Mouse (Mus musculus) heart, embryonic 11.5 days (tissue): ENCODE measurements at regions not wholly inside any gene's neighbourhood (a gene's known extent, or its start where the extent isn't known, plus 50 kb on each side); places are given as distances from the start of the nearest gene placed in this dataset.

Experiments used
- ATAC-seq: fragments of 200-750 bp; cut with Nextera tagmentation; replicated peaks from 2 replicates; pipeline ENCODE4 v1.8.0; 2017; ENCODE audit warnings: moderate library complexity; ENCODE audit not compliant: insufficient number of reproducible peaks, low FRiP score, low TSS enrichment
- H3K27ac ChIP-seq: fragments of 300-500 bp; sonication (generic); 2 replicates; pipeline ENCODE4 v1.5.1; 2014; ENCODE audit warnings: mild to moderate bottlenecking, low read depth, low read length
- H3K27me3 ChIP-seq: fragments of 300-500 bp; sonication (generic); 2 replicates; pipeline ENCODE4 v1.6.1; 2014; ENCODE audit warnings: mild to moderate bottlenecking, low read length, mixed read lengths; ENCODE audit not compliant: control insufficient read depth, insufficient read depth
- H3K36me3 ChIP-seq: fragments of 300-500 bp; sonication (generic); 2 replicates; pipeline ENCODE4 v1.6.1; 2014; ENCODE audit warnings: mild to moderate bottlenecking, low read length, moderate library complexity, mixed read lengths; ENCODE audit not compliant: control insufficient read depth, insufficient read depth
- H3K4me1 ChIP-seq: fragments of 300-500 bp; sonication (generic); 2 replicates; pipeline ENCODE4 v1.6.1; 2014; ENCODE audit warnings: low read length; ENCODE audit not compliant: control insufficient read depth, insufficient read depth
- H3K4me2 ChIP-seq: fragments of 300-500 bp; sonication (generic); 2 replicates; pipeline ENCODE4 v1.6.1; 2014; ENCODE audit warnings: mild to moderate bottlenecking, moderate library complexity
- H3K4me3 ChIP-seq: fragments of 300-500 bp; sonication (generic); 2 replicates; pipeline ENCODE4 v1.5.1; 2014; ENCODE audit warnings: low read depth, low read length
- H3K9ac ChIP-seq: fragments of 300-500 bp; sonication (generic); 2 replicates; pipeline ENCODE4 v1.6.1; 2014; ENCODE audit warnings: mild to moderate bottlenecking, low read depth, low read length, moderate library complexity
- H3K9me3 ChIP-seq: fragments of 300-500 bp; sonication (generic); replicated peaks from 2 replicates; pipeline ENCODE4 v1.6.1; 2016; ENCODE audit warnings: low read length; ENCODE audit not compliant: control insufficient read depth
- WGBS: fragments of 180-500 bp; shearing (Covaris S2); extraction: QIAGEN DNeasy Blood & Tissue Kit; methylation state at CpG from one replicate; pipeline ENCODE4 v1.1.7; 2014; ENCODE audit not compliant: insufficient replicate concordance; 5-methylcytosine and 5-hydroxymethylcytosine counted together

DNA sequence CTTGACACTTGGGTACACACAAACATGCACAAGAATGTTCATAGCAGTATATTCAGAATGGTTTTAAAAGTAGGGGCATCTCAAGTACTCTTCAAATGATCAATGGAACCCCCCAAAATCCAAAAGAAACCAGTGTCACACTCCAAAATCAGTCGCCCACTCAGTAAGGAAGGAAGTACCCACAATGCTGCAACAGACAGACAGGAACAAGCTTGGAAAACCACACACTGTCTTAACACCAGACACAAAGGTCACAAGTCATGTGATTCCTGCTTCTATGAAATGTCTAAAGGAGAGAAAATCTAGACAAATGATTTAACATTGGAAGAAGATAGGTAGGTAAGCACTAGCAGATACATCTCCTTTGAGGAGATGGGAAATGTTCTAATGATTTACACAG lies 346.9 kb downstream of the Sox4 start:
- H3K4me2 ChIP-seq = no peak overlapping the region
- H3K27ac ChIP-seq = peak overlapping the region; percentile 62
- no peak for ATAC-seq
- 65% methylated on average over 1 of the region's 1 CpGs for WGBS
- no peaks in the 10 kb centered on the region for H3K4me1 ChIP-seq
- no peaks in the 10 kb centered on the region for H3K9me3 ChIP-seq
- H3K36me3 ChIP-seq = no peaks in the 10 kb centered on the region
- H3K27me3 ChIP-seq = no peaks in the 10 kb centered on the region
- no peak overlapping the region for H3K9ac ChIP-seq
- H3K4me3 ChIP-seq = no peak overlapping the region

DNA sequence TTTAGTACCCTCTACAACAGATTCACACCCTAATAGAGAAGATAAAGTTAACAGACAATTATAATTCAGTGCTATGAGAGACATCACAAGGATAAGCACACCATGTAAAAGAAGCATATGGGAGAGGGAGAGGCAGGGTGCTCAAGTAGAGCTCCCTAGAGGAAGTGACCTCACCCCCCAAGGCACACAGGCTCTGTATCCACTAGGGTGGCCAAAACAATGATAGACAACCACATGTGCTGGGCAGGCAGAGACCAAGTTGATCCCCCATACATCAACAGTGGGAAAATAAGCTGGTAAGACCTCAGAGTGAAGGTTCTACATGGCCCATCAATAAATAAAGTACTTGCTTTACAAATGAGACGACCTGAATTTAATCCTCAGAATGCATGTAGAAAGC lies 347.7 kb downstream of the Sox4 start:
- ATAC-seq = no peak
- Histone ChIP-seq H3K27me3 (no peaks in the 10 kb centered on the region), H3K27ac (no peak overlapping the region), H3K4me1 (no peaks in the 10 kb centered on the region), H3K9me3 (no peaks in the 10 kb centered on the region), H3K4me2 (no peak overlapping the region), H3K9ac (no peak overlapping the region), H3K36me3 (no peaks in the 10 kb centered on the region), H3K4me3 (no peak overlapping the region)
- 83% methylated on average over 1 of the region's 1 CpGs for WGBS

DNA sequence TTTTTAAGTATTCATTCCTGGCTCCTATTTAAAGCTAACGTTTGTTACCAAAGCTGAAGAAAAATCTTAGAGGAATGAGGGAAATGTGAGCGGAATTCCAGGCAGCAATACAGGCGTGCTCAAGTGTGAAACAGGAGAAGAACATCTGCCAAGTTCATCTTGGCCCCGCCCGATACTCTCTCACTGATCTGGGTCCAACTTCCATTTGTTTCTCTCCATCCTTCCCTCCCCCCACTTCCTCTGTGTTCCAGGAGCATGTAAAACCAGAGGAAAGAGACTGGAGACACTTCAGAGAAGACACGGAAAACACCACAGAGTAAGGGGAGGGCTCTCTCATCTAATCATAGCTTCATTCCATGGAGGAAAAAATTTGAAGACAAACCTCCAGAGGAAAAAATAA lies 346.7 kb downstream of the Gm11361 start:
- no peaks in the 10 kb centered on the region for H3K36me3 ChIP-seq
- no peaks in the 10 kb centered on the region for H3K27me3 ChIP-seq
- 44% methylated on average over 6 of the region's 6 CpGs for whole genome bisulfite sequencing
- H3K4me3 ChIP-seq = no peak overlapping the region
- H3K4me2 ChIP-seq = no peak overlapping the region
- no peaks in the 10 kb centered on the region for H3K9me3 ChIP-seq
- no peaks in the 10 kb centered on the region for H3K4me1 ChIP-seq
- H3K9ac ChIP-seq = no peak overlapping the region
- ATAC-seq = no peak
- no peak overlapping the region for H3K27ac ChIP-seq

DNA sequence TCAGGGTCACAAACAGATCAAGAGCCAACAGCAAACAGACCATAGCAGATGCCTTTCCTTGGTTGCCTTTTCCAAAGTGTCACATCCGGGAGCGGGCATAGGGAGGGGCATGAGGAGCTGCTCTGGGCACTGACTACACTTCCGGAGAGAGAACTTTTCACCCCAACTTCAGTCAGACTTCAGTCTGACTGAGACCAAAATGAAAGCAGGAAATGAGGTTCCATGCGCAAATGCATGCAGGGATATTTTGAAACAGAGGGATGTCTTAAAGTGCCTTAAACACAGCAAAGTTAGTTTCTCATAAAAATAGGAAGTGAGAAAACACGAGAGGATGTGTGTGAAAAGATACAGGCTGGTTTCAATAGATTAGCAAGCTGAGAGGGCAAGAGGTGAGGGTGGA lies 343.5 kb downstream of the Gm11361 start:
- H3K4me1 ChIP-seq = no peaks in the 10 kb centered on the region
- H3K9me3 ChIP-seq = no peaks in the 10 kb centered on the region
- no peaks in the 10 kb centered on the region for H3K36me3 ChIP-seq
- H3K4me2 ChIP-seq = no peak overlapping the region
- 64% methylated on average over 5 of the region's 5 CpGs for WGBS
- H3K9ac ChIP-seq = no peak overlapping the region
- H3K4me3 ChIP-seq = no peak overlapping the region
- ATAC-seq = no peak
- no peaks in the 10 kb centered on the region for H3K27me3 ChIP-seq
- no peak overlapping the region for H3K27ac ChIP-seq

DNA sequence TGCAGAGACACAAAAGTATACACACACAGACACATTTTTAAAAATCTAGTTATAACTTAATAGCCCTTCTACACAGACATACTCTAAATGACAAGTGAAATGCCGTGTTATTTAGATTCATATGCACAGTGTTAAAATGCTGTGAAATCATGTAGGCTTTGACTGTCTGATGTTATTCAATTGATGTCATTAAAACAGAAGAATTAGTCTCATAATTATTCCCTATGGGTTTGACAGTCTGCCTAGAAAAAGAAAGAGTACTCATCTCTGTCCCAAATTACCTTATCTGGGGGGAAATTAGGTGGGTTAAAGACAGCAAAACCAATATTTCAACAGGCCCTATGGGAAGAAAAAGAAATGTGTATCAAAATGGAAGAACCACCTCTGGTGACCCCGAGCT lies 339.0 kb downstream of the Gm11361 start:
- no peak overlapping the region for H3K27ac ChIP-seq
- 80% methylated on average over 2 of the region's 2 CpGs for WGBS
- H3K4me2 ChIP-seq = no peak overlapping the region
- no peak for ATAC-seq
- H3K27me3 ChIP-seq = no peaks in the 10 kb centered on the region
- no peaks in the 10 kb centered on the region for H3K9me3 ChIP-seq
- no peaks in the 10 kb centered on the region for H3K36me3 ChIP-seq
- no peak overlapping the region for H3K9ac ChIP-seq
- H3K4me1 ChIP-seq = no peaks in the 10 kb centered on the region
- H3K4me3 ChIP-seq = no peak overlapping the region

DNA sequence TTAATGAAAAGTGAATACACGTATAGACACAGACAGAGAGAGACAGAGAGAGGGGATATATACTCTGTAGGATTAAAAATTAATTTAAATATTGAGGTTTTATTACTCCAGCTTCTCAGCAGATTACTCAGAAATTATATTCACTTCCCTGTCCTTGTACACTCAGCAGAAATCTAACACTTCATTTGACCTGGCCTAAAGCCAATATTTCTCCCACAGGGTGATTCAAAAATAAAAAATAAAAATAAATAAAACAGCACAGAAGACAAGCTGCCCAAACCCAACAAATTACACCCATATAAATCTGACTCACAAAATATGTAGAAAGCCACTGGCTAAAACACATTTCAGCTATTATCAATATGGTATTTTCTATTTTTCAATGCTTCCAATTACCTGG lies 334.8 kb downstream of the Gm11361 start:
- H3K36me3 ChIP-seq = no peaks in the 10 kb centered on the region
- H3K4me2 ChIP-seq = no peak overlapping the region
- no peaks in the 10 kb centered on the region for H3K9me3 ChIP-seq
- H3K27me3 ChIP-seq = no peaks in the 10 kb centered on the region
- no peak for ATAC-seq
- 84% methylated on average over 1 of the region's 1 CpGs for WGBS
- no peak overlapping the region for H3K27ac ChIP-seq
- H3K4me1 ChIP-seq = no peaks in the 10 kb centered on the region
- H3K4me3 ChIP-seq = no peak overlapping the region
- no peak overlapping the region for H3K9ac ChIP-seq

DNA sequence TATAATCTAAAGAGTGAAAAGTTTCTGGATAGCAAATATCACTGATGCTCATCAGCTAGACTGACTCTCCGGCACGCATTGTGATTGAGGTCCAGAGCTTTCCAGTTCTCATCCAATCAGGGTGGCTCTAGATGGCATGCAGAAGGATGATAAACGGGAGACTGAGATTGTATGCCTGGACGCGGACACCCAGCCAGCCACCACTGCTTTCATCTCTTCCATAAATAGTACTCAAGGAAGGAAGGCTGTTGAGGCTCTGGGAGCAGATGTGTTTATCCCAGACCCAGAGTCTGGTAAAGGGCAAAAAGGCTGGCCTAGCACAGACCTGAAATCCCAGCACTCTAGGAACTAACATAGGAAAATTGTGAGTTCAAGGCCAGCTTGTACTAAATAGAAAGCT lies 330.6 kb downstream of the Gm11361 start:
- H3K27me3 ChIP-seq = no peaks in the 10 kb centered on the region
- no peaks in the 10 kb centered on the region for H3K36me3 ChIP-seq
- no peak overlapping the region for H3K27ac ChIP-seq
- 22% methylated on average over 5 of the region's 5 CpGs for WGBS
- H3K4me2 ChIP-seq = no peak overlapping the region
- H3K9me3 ChIP-seq = no peaks in the 10 kb centered on the region
- H3K9ac ChIP-seq = no peak overlapping the region
- no peak for ATAC-seq
- H3K4me1 ChIP-seq = no peaks in the 10 kb centered on the region
- no peak overlapping the region for H3K4me3 ChIP-seq

DNA sequence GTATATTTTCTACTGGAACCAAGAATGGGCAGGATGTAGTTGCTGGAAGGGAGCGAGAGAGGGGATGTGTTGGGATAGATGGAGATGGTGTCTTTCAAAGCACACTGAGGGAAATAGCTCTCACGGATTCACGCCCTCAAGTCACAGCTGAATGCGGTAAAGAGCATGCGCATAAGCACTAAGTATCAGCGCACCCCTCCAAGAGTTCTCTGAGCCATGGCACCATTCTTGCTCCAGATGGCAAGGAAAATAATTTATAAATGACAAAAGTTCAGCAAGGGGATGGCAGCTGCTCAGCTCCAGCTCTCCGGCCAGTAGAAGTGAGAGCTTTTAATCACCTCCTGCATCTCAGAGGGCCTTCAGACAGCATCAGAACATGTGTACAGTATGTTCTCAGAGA lies 329.4 kb downstream of the Gm11361 start:
- WGBS = 75% methylated on average over 7 of the region's 7 CpGs
- no peaks in the 10 kb centered on the region for H3K9me3 ChIP-seq
- no peak overlapping the region for H3K9ac ChIP-seq
- H3K36me3 ChIP-seq = no peaks in the 10 kb centered on the region
- H3K27ac ChIP-seq = no peak overlapping the region
- ATAC-seq = no peak
- no peak overlapping the region for H3K4me2 ChIP-seq
- H3K4me3 ChIP-seq = no peak overlapping the region
- no peaks in the 10 kb centered on the region for H3K27me3 ChIP-seq
- no peaks in the 10 kb centered on the region for H3K4me1 ChIP-seq

DNA sequence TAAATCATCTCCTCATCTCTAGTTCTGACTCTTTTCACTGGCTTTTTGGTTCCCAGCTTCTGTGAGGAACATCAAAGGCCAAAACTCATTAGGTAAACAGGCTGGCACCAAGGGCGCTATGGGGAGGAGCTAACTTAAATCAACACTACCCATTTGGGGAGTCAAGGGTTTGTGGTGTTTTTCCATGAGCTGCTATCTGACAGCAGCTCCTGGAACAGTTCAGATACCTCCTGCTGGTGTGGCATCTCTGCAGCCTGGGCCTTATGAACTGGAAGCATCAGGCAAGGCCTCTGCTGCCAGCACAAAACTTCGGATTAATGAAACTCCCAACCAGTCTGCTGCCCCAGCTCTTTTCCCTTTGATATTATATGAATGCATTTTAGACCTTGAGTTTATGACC lies 328.8 kb downstream of the Gm11361 start:
- WGBS = 44% methylated on average over 2 of the region's 2 CpGs
- Histone ChIP-seq H3K27ac (no peak overlapping the region), H3K4me3 (no peak overlapping the region), H3K9me3 (no peaks in the 10 kb centered on the region), H3K4me2 (no peak overlapping the region), H3K4me1 (no peaks in the 10 kb centered on the region), H3K27me3 (no peaks in the 10 kb centered on the region), H3K9ac (no peak overlapping the region), H3K36me3 (no peaks in the 10 kb centered on the region)
- no peak for ATAC-seq
